Mouse (Mus musculus): ENCODE measurements around the gene Bcl2l11.
"Not testable (repeated sequence)": the region's sequence is repeated elsewhere in the genome, so short reads cannot be mapped to it uniquely, and the experiment has no call there.

Bcl2l11 gene

GRCm38 (mm10) chr2:128174176-128174575 lies 48.3 kb downstream of the Bcl2l11 start:
- no peak for DNase-seq (ENCODE audit: low read depth, low spot score)

- DNase-seq (ENCODE audit: low read depth, low spot score), result no peak
Observed at GRCm38 (mm10) chr2:128174604-128175342, 48.9 kb downstream of the Bcl2l11 start.

- peak; percentile 15 for DNase-seq (ENCODE audit: low read depth, low spot score)
Observed at GRCm38 (mm10) chr2:128175625-128176024, 49.8 kb downstream of the Bcl2l11 start.

GRCm38 (mm10) chr2:128176391-128177044 lies 50.7 kb downstream of the Bcl2l11 start:
- DNase-seq (ENCODE audit: low read depth, low spot score), result no peak

DNA sequence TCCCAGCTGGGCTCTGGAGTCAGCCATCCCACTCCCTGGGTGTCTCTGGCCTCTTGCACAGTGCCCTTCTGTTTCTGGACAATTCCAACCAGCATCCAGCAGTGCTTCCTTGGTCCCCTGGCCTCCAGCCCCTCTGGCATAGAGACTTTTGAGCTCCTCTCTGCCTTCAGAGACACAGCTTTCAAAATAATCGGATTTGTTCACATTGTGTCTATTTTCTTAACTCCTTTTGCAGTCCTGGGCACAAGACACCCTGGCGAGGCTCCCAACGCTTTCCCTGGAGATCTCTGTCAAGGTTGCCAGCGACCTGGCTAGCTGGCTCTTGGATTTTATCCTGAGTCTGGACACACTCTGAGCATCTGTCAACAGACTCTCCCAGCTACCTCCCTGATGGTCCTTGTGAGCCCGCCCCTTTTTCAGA lies 51.4 kb downstream of the Bcl2l11 start:
- DNase-seq (ENCODE audit: low read depth, low spot score), result no peak

DNA sequence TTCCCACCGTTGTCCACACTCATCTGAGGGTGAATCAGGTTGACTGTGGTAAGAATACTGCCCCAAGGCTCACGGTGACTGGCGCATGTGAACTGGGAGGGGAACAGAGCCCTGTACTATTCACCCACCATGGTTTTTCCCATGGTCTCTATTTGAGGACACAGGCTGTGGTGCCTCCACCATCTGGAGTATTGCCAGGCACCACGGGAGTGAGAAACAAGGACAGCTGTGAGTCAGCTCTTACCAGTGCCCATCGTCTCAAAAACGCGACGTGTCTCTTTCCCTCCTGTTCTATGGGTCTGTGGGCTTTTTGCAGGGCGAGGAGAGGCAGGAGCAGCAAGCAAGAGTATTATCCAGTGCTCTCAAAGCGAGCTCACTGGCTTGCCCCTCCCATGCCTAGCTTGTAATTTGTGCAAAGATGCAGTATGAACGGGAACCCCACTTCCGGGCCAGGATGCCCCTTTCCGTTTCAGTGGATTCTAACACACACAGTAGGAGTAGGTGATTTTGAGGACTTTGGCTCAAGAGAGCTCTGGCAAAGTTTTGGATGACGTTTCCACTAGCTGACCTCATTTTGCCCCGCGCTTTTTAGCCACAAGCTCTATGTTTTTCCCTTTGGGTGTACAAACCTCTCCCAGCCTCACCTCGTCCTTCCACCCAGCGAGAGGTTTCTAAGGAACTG lies 53.4 kb downstream of the Bcl2l11 start:
- no peak for DNase-seq (ENCODE audit: low read depth, low spot score)

DNA sequence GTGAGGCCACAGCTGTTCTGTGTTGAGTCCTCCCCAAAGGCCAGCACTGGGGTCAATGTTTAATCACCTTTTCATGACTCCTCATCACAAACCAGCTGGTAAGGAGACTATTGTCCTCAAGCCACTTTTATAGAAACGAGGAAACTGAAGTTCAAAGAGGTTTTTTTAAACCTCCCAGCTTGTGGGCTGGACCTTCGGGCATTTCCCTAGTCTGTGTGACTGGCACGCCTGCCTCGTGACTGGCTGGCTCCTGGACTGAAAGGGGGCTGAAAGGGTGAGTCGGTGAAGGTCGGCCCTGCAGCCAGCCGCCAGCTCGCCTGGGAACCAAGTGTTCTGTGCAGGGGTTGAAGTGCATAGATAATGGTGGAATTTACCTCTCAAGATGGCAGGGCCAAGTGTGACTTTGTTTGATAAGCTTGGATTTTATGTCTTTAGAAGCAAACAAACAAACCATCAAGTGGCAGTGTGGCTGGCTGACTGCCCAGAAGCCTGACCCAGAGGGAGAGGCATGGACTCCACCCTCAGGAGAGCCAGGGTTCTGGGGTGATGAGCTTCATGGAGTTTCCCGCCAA lies 54.1 kb downstream of the Bcl2l11 start:
- DNase-seq (ENCODE audit: low read depth, low spot score), result no peak

DNA sequence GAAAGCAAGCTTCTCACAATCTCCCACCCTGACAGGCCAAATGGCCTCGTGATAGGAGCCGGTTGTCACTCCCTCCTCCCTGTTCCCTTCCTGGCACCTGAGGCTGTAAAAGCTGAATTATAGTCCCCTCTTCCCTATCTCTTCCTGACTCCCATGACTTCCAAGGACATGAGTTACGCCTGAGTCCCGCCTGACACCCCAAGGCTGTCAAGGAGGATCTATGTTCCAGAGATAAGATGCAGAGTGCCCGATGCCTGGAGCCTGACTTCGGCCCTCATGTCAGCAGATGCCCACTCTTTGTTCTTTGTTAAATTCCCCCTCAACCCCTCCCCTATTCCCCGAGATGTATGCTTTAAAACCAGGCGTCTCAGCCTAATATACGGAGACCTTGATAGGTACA lies 56.3 kb downstream of the Bcl2l11 start:
- not testable (repeated sequence) for DNase-seq (ENCODE audit: low read depth, low spot score)

DNA sequence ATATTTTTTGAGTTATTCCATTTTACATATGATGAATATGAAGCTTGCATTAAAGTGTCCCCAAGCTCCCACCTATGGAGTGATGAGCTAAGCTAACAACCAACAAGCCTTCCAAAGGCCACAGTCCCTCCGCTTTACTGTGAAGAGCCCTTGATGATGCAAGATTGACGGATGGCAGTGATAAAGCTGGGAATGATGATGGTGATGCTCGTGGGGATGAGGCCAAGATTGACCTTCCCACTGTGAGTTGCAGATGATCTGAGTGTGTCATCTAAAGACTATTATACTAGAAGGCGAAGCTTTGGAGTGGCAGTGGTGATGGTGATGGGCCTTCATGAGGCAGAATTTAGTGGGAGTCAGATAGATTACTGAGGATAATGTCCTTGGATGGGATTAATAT lies 56.9 kb downstream of the Bcl2l11 start:
- no peak for DNase-seq (ENCODE audit: low read depth, low spot score)

DNA sequence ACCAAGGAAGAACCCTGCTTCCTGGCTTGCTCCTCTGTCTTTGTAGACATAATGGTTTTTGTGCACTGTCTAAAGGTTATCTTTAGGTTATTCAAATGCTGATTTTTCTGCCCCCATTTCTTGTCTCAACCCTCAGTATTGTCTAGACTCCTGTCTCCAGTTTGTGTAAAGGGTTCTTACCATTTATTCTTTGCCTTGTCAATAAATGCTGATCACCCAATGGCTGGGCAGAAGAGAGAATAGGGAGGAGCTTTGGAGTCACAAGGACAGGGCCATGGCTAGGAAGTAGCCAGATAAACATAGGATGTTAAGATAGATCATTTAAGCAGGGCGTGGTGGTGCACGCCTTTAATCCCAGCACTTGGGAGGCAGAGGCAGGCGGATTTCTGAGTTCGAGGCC lies 57.9 kb downstream of the Bcl2l11 start:
- no peak for DNase-seq (ENCODE audit: low read depth, low spot score)

GRCm38 (mm10) chr2:128185942-128186341 lies 60.1 kb downstream of the Bcl2l11 start:
- DNase-seq (ENCODE audit: low read depth, low spot score), result no peak

GRCm38 (mm10) chr2:128187277-128187676 lies 61.4 kb downstream of the Bcl2l11 start:
- no peak for DNase-seq (ENCODE audit: low read depth, low spot score)

DNA sequence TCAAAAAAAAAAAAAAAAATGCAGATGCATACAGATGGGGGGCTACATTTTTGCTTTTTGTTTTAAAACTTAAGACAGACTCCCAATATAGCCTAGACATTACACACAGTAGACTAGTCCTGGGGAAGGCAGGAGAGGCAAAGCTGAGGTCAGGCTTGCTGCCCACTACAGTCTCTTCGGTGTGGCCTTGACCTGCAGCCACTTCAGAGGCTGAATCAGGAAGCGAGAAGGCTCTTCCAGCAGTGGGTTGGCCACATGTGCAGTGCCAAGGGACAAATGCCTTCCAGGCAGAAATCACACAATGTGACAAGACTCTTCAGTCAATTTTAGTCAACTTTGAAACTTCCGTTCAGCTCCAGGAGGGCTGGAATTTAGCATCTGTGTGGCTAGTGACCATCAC lies 62.6 kb downstream of the Bcl2l11 start:
- no peak for DNase-seq (ENCODE audit: low read depth, low spot score)

DNA sequence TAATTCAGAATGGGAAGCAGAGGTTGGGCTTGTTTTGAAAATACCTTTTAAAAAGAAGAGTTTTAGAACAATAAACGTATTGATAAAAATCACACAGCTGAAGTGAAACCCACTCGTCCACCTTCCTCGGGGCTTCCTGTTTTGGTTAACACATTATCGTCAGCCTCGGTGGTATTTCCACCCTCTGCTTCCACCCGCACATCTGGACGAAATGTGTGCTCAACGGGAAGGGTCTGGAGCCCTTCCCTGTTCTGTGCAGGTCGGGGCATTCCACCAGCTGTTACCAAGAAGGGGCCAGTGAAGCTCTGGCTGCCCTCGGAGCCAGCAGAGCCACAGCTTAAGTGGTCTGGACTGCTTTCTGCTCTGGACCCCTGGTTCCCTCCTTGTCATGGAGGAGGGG lies 63.9 kb downstream of the Bcl2l11 start:
- peak; percentile 49 for DNase-seq (ENCODE audit: low read depth, low spot score)

GRCm38 (mm10) chr2:128190196-128190595 lies 64.4 kb downstream of the Bcl2l11 start:
- peak; percentile 68 for DNase-seq (ENCODE audit: low read depth, low spot score)

DNA sequence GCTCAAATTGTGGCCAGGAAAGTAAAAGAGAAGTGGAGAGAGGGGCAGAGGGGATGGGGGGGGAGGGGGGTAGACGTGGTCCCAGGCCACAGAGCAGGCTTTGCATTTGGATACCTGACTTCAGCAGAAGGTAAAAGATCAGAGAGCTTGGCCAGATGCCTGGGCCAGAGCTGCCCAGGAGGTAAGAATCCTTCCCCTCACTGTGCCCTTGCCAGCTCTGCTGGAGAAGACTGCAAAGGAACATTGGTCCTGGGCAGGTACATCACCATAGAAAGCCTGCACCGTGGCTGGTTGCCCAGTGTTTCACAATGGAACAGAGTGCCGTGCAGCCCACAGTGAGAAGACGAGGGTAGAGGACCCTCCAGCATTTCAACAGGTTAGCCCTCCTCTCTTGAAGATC lies 67.6 kb downstream of the Bcl2l11 start:
- no peak for DNase-seq (ENCODE audit: low read depth, low spot score)

- no peak for DNase-seq (ENCODE audit: low read depth, low spot score)
Observed at GRCm38 (mm10) chr2:128197379-128197778, 71.5 kb downstream of the Bcl2l11 start.

DNA sequence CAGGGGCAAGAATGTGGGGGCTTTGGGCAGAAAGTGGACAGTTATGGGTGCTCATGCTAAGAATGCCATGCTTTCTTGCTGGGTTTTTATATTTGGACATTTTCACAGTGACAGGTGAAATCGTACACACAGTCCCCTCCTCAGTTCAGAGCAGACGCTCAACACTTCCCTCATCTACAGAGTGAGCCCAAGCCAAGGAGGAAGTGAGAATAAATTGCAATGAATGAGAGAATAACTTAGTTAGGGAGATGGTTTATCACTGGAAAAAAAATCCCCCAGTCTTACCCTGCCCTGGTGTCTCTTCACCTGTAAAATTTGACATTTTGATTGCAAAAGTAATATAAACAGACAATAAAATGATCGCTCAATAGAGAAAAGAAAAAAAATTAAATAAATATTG lies 77.3 kb downstream of the Bcl2l11 start:
- no peak for DNase-seq (ENCODE audit: low read depth, low spot score)

DNA sequence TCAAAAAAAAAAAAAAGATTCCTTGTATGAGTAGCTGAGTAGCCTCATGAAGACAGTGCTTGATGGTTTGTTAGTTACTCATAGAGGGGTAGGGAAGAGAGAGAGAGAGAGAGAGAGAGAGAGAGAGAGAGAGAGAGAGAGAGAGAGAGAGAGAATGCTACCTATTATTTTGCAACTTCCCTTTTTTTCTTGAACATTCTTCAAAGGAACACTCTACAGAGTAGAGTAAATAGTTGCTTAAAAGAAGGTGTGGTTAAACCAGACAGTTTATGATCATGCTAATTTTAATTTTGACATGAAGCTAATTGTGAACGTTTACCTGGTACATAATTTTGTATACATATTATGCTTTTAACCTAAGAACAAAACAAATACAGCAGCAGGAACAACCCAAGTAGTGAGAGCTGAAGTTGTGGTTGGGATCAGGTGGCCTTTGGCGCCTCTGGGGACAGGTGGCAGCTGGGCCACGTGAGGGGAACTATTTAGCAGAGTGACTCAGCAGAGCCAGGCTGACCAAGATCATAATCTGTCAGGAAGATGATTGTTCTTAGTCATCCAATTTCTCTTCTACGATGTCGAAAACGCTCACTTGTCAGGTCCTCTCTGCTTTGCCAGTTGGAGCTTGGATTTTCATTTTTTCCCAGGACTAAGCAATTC lies 78.0 kb downstream of the Bcl2l11 start:
- DNase-seq (ENCODE audit: low read depth, low spot score), result peak; percentile 36

GRCm38 (mm10) chr2:128208541-128208940 lies 82.7 kb downstream of the Bcl2l11 start:
- DNase-seq (ENCODE audit: low read depth, low spot score), result no peak

DNA sequence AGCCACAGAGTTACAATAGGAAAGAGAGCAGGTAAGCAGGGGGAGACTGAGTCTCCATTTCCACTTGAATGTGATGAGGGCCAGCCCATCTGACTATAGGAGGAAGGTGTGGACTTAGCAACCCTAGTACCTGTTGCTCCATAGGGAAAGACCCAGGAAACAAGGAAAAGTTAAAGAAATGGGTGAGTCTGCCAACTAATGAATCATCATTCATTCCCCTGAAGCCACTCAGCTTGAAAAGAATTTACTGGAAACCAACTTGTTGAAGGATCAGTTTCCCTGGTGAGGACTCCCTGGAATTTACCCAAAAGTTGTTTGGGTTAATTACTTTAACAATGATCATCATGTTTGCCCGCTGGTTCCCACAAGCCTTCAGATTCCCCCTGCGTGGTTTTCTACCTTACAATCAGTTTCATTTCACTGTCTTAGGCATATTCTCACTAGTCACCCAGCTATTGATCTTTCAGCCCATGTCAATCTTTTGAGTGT lies 84.0 kb downstream of the Bcl2l11 start:
- DNase-seq (ENCODE audit: low read depth, low spot score), result no peak

DNA sequence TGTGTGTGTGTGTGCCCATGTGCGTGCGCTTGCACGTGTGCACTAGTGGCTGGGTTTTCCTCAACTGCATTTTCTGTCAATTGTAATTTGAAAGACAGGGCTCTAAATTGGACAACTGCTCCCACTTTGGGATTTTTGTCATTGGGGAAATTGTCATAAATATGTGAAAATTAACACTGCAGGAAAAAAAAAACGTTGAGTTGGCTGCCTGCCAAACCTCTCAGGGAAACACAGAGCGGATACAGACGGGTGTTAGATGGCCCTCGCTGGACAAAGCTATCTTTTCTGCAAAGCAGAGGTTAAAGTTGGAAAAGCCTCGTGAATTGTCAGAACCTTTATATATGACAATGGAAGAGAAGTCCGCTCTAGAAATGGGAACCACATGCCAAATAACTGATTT lies 84.5 kb downstream of the Bcl2l11 start:
- DNase-seq (ENCODE audit: low read depth, low spot score), result no peak
